Mouse (Mus musculus) stomach, embryonic 14.5 days (tissue): ENCODE data around the gene Ghitm. TPM values are rescaled to one million over a fixed set of nuclear protein-coding genes. Genes with fewer than 3 reads are reported as not detected.
A peak's percentile ranks its signal among the peaks of the same experiment; 100 is the strongest.
"Not testable (repeated sequence)": the region's sequence is repeated elsewhere in the genome, so short reads cannot be mapped to it uniquely, and the experiment has no call there.

ENCODE experiments used
- ATAC-seq: fragments of 200-750 bp; cut with Nextera tagmentation; 2 replicates; pipeline ENCODE4 v1.8.0; 2017; ENCODE audit warnings: low read depth, moderate TSS enrichment; ENCODE audit not compliant: insufficient number of reproducible peaks, insufficient read depth, low FRiP score
- H3K27ac ChIP-seq: fragments of 300-500 bp; sonication (generic); 2 replicates; pipeline ENCODE4 v1.5.1; 2014; ENCODE audit warnings: mild to moderate bottlenecking, low read length, moderate library complexity, mixed read lengths
- H3K27me3 ChIP-seq: fragments of 300-500 bp; sonication (generic); 2 replicates; pipeline ENCODE4 v1.6.1; 2014; ENCODE audit warnings: low read length, control low read depth, mixed read lengths; ENCODE audit not compliant: control insufficient read depth, insufficient read depth
- H3K36me3 ChIP-seq: fragments of 300-500 bp; sonication (generic); 2 replicates; pipeline ENCODE4 v1.6.1; 2014; ENCODE audit warnings: mild to moderate bottlenecking, control low read depth, low read length, moderate library complexity, mixed read lengths; ENCODE audit not compliant: control insufficient read depth, insufficient read depth
- H3K4me1 ChIP-seq: fragments of 300-500 bp; sonication (generic); 2 replicates; pipeline ENCODE4 v1.6.1; 2014; ENCODE audit warnings: low read length, control low read depth, mixed read lengths; ENCODE audit not compliant: control insufficient read depth, insufficient read depth
- H3K4me2 ChIP-seq: fragments of 300-500 bp; sonication (generic); replicated peaks from 2 replicates; pipeline ENCODE4 v1.6.1; 2014; ENCODE audit warnings: low read depth, low read length, control low read depth
- H3K4me3 ChIP-seq: fragments of 300-500 bp; sonication (generic); 2 replicates; pipeline ENCODE4 v1.5.1; 2014; ENCODE audit warnings: low read depth, low read length, control low read depth
- H3K9ac ChIP-seq: fragments of 300-500 bp; sonication (generic); replicated peaks from 2 replicates; pipeline ENCODE4 v1.6.1; 2014; ENCODE audit warnings: low read depth, mild to moderate bottlenecking, control low read depth, low read length, moderate library complexity, mixed read lengths
- H3K9me3 ChIP-seq: fragments of 300-500 bp; sonication (generic); 2 replicates; pipeline ENCODE4 v1.6.1; 2016; ENCODE audit warnings: low read depth, low read length, control low read depth; ENCODE audit not compliant: control insufficient read depth
- WGBS: fragments of 180-500 bp; shearing (Covaris S2); extraction: QIAGEN DNeasy Blood & Tissue Kit; methylation state at CpG from one replicate; pipeline ENCODE4 v1.1.7; 2014; 5-methylcytosine and 5-hydroxymethylcytosine counted together
- polyA plus RNA-seq: library from polyadenylated mRNA; unstranded; fragments of >200 nt; fragmentation: Nextera tagmentation; extraction: Ambion mirVana; gene quantifications from 2 replicates; pipeline ENCODE4 v1.2.1, GENCODE M21; 2014

Gene Ghitm
- polyA plus RNA-seq, 1 experiment from 2014 or later, result 194 TPM

GRCm38 (mm10) chr14:37137596-37137995 lies 2.5 kb upstream of the Ghitm start:
- H3K4me2 ChIP-seq, H3K9me3 ChIP-seq, ATAC-seq, H3K27ac ChIP-seq, H3K4me1 ChIP-seq, H3K27me3 ChIP-seq, H3K4me3 ChIP-seq, H3K36me3 ChIP-seq, H3K9ac ChIP-seq: not testable (repeated sequence)
- 69% methylated on average over 2 of the region's 3 CpGs for WGBS

- Histone ChIP-seq H3K9me3 (no peaks in the 10 kb centered on the region), H3K4me3 (no peak overlapping the region), H3K27me3 (no peaks in the 10 kb centered on the region), H3K27ac (no peak overlapping the region), H3K9ac (no peak overlapping the region), H3K4me1 (no peaks in the 10 kb centered on the region), H3K4me2 (no peak overlapping the region), H3K36me3 (peaks cover 19% of the 10 kb centered on the region)
- 81% methylated on average over 4 of the region's 4 CpGs for WGBS
- ATAC-seq, result no peak
Measured at GRCm38 (mm10) chr14:37136110-37136509, 1.0 kb upstream of the Ghitm start.

- ATAC-seq, result 0 out of 2 replicates have a peak, but pooled peaks have one; percentile 34
- no peaks in the 10 kb centered on the region for H3K9me3 ChIP-seq
- WGBS, result 3% methylated on average over 10 of the region's 10 CpGs
- no peaks in the 10 kb centered on the region for H3K4me1 ChIP-seq
- peak overlapping the region; percentile 78; the same call in 1 of the 2 replicates for H3K9ac ChIP-seq
- peak overlapping the region; percentile 94 for H3K4me3 ChIP-seq
- H3K4me2 ChIP-seq, result peak overlapping the region; percentile 62
- no peaks in the 10 kb centered on the region for H3K27me3 ChIP-seq
- peaks cover 22% of the 10 kb centered on the region for H3K36me3 ChIP-seq
- no peak overlapping the region for H3K27ac ChIP-seq
Measured at GRCm38 (mm10) chr14:37135671-37136070, 599 bp upstream of the Ghitm start.

- Histone ChIP-seq H3K9me3 (no peaks in the 10 kb centered on the region), H3K27ac (peak overlapping the region; percentile 77), H3K36me3 (peaks cover 28% of the 10 kb centered on the region), H3K27me3 (no peaks in the 10 kb centered on the region), H3K4me1 (no peaks in the 10 kb centered on the region), H3K9ac (peak overlapping the region; percentile 78), H3K4me2 (peak overlapping the region; percentile 51), H3K4me3 (peak overlapping the region; percentile 94)
- 1% methylated on average over 40 of the region's 40 CpGs for whole genome bisulfite sequencing
- ATAC-seq, result peak; percentile 28; the same call in 1 of the 2 replicates
Measured at GRCm38 (mm10) chr14:37134304-37135126, 557 bp downstream of the Ghitm start.

- ATAC-seq, result no peak
- H3K36me3 ChIP-seq, result peaks cover 60% of the 10 kb centered on the region
Measured at GRCm38 (mm10) chr14:37127652-37128051, 7.4 kb downstream of the Ghitm start.

GRCm38 (mm10) chr14:37119233-37119632 lies 15.8 kb downstream of the Ghitm start:
- Histone ChIP-seq H3K27me3 (no peaks in the 10 kb centered on the region), H3K27ac (no peak overlapping the region), H3K9me3 (no peaks in the 10 kb centered on the region), H3K4me2 (no peak overlapping the region), H3K9ac (no peak overlapping the region), H3K4me1 (no peaks in the 10 kb centered on the region), H3K4me3 (no peak overlapping the region), H3K36me3 (peaks cover 21% of the 10 kb centered on the region)
- no peak; the same call in 1 of the 2 replicates for ATAC-seq
- 98% methylated on average over 4 of the region's 4 CpGs for WGBS

More at GRCm38 (mm10) chr14:37127652-37128051, 7.4 kb downstream of the Ghitm start:
- H3K27ac ChIP-seq, result no peak overlapping the region
- no peak overlapping the region for H3K4me3 ChIP-seq
- H3K9ac ChIP-seq, result no peak overlapping the region
- H3K27me3 ChIP-seq, result no peaks in the 10 kb centered on the region
- 49% methylated on average over 4 of the region's 4 CpGs for WGBS
- H3K4me2 ChIP-seq, result no peak overlapping the region
- no peaks in the 10 kb centered on the region for H3K4me1 ChIP-seq
- no peaks in the 10 kb centered on the region for H3K9me3 ChIP-seq

GRCm38 (mm10) chr14:37113922-37114321 lies 21.1 kb downstream of the Ghitm start, which contains the start of gene 2610528A11Rik:
2610528A11Rik (minus strand) TSS chr14:37114022.
- ATAC-seq, result no peak
- Histone ChIP-seq H3K27me3 (no peaks in the 10 kb centered on the region), H3K9ac (no peak within 1 kb of the TSS), H3K4me3 (no peak within 1 kb of the TSS), H3K9me3 (no peaks in the 10 kb centered on the region), H3K4me1 (no peaks in the 10 kb centered on the region), H3K27ac (no peak within 1 kb of the TSS), H3K36me3 (0 out of 2 replicates have a peak, but pooled peaks cover 3% of the 10 kb centered on the region), H3K4me2 (no peak within 1 kb of the TSS)
- WGBS, result 76% methylated on average over 3 of the region's 3 CpGs

GRCm38 (mm10) chr14:37112931-37113330 lies 22.1 kb downstream of the Ghitm start:
- 93% methylated on average over 7 of the region's 7 CpGs for WGBS
- Histone ChIP-seq H3K4me3 (no peak overlapping the region), H3K27ac (no peak overlapping the region), H3K4me2 (no peak overlapping the region), H3K9me3 (no peaks in the 10 kb centered on the region), H3K9ac (no peak overlapping the region), H3K4me1 (no peaks in the 10 kb centered on the region), H3K36me3 (no peaks in the 10 kb centered on the region), H3K27me3 (no peaks in the 10 kb centered on the region)
- no peak for ATAC-seq
